Comparison of ENCODE assay signal across 14 mouse cellular contexts in the genomic region with DNA sequence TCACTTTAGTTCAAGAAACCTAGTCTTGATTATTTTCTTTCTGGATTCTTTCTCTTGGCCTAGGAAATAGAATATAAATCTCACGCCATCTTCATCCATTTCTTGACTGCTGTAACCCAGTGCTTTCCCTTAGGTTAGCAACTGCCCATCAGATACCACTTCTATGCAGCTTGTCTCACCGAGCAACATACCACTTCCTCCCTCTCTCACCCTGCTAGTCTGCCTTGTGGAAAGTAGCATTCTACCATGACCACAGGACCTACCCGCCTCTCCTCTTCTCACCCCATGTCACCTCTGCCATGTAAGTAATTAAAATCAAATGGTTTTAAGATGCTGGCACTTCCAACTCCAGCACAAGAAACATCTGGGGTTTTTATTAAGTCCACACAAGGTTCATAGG.
A peak's percentile ranks its signal among the peaks of the same experiment; 100 is the strongest.
DNase-seq lines count a peak whose midpoint lies in the region; ATAC-seq lines count a peak whose summit lies in the region.
"Had no signal": no experiment of that assay in that cellular context is flagged by ENCODE, and none has a peak within 500 bp of the region (broad histone marks: within the 10 kb centered on the region; RNA-seq: fewer than 3 reads in every experiment).

No protein-coding gene starts in this region.

- intact Hi-C loops in heart, postnatal 36 days (cut with DNase I), result loop anchor here (5.0 kb wide), 1 partner anchor 54 kb away; no protein-coding TSS in a partner anchor

- ATAC-seq in common myeloid progenitor, adult 5-6 weeks (replicated peaks; ENCODE audit: low read depth, poor library complexity, severe bottlenecking), result peak; percentile 90
- ATAC-seq in megakaryocyte progenitor cell, adult 5-6 weeks (replicated peaks; ENCODE audit: poor library complexity), result peak; percentile 75
- ATAC-seq: forebrain, embryonic 14.5 days had no signal

- peak; percentile 52 for DNase-seq in 3T3-L1 (ENCODE audit: low read depth, low spot score)
- peak; percentile 50 for DNase-seq in CD4-positive, CD25-positive, alpha-beta regulatory T cell, adult 2 months (ENCODE audit: low read depth, low spot score)
- DNase-seq in heart, postnatal 36 days, result no peak
- DNase-seq in embryo, embryonic 9.5 days (ENCODE audit: extremely low spot score), result no peak
- DNase-seq in kidney, postnatal 36 days, result no peak
- no peak for DNase-seq in kidney, postnatal 14 days
- DNase-seq: cerebellum, adult 9-11 months; embryo, embryonic 11 days; kidney, adult 9 months; layer of hippocampus, postnatal 36 days; lung, adult 18-20 months had no signal

Comparison
In these comparisons a context has a peak if more than half of its experiments do, and no peak if none do; other contexts are left out.
1. DNase-seq: peak in 3T3-L1 (single experiment) and CD4-positive, CD25-positive, alpha-beta regulatory T cell, adult 2 months (single experiment); none in heart, postnatal 36 days (0 of 2), embryo, embryonic 9.5 days (single experiment), kidney, postnatal 36 days (0 of 2) and kidney, postnatal 14 days (single experiment).